Mouse (Mus musculus) NIH3T3 (cell line): Measurements from ENCODE around the gene Bpifb6.

ENCODE experiments used
- DNase-seq: peaks from one replicate; pipeline ENCODE4 v3.0.0-alpha.2; 2012; ENCODE audit warnings: low read depth

Gene Bpifb6

GRCm38 (mm10) chr2:153900088-153900487 lies at the start of gene Bpifb6:
Gene Bpifb6 (plus strand): TSS chr2:153900388.
- DNase-seq = no peak

DNA sequence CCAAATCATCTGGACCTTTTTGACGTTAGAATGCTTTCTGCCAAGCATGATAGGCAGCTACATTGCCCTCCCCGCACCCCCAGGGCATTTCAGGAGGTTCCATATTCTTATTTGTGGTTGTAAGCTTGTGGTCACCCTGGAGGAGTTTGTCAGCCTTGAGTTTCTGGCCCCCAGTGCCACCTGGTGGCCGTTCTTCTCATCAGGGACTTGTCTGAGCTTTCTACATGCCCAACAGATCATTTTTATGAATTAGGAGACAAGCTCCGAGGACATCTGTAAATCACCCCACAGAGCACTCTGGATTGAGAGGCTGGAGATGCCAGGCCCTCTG lies 49.2 kb upstream of the Bpifb6 start:
- DNase-seq = peak; percentile 72

GRCm38 (mm10) chr2:153853544-153853943 lies 46.6 kb upstream of the Bpifb6 start:
- no peak for DNase-seq

DNA sequence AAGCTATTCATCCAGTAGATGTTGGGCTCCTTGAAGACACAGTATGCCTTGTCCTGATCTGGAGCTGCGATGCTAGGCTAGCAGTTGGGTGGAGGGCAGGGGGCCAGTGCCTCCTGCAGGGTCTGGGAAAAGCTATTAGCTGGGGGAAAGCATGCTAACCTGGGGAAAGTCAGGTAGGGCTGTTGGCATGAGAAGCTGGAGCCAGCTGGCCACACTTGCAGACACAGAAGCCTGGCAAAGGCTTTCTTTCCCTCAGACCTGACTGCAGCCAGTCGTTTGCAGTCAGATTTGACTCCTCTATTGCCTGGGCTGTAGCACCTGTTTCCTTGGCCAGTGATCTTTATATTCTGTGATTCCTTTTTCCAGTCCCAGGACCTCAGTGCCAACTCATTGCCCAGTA lies 40.6 kb upstream of the Bpifb6 start:
- no peak for DNase-seq

DNA sequence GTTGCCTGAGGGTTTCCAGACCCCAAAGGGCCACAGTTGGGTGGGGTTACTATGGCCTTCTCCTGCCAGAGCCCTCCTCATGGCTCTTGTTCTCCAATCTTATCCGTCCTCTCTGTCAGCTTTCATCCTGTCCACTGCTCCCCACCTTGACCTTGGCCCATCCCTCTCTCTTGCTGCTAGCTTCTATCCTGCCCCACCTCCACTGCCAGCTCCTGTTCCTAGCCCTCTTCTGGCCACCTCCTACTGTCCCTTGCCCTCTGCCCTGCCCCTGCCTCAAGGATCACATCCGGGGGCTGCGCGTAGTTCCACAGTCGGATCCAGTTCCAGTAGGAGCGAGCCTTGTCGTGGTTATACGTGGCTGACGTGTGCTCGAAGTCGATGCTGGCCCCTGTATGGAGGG lies 39.9 kb upstream of the Bpifb6 start:
- no peak for DNase-seq

GRCm38 (mm10) chr2:153860715-153861114 lies 39.5 kb upstream of the Bpifb6 start:
- no peak for DNase-seq

GRCm38 (mm10) chr2:153861960-153862359 lies 38.2 kb upstream of the Bpifb6 start:
- DNase-seq = no peak

GRCm38 (mm10) chr2:153870984-153871383 lies 29.2 kb upstream of the Bpifb6 start, which contains the start of gene Sun5:
Gene Sun5 (minus strand): TSS chr2:153871084.
- DNase-seq = no peak

- DNase-seq = no peak
Observed at GRCm38 (mm10) chr2:153874745-153875144, 25.4 kb upstream of the Bpifb6 start, which contains the start of gene Bpifb2. Gene Bpifb2 (plus strand): TSS chr2:153875045.

GRCm38 (mm10) chr2:153899111-153899510 lies 1.1 kb upstream of the Bpifb6 start:
- no peak for DNase-seq

DNA sequence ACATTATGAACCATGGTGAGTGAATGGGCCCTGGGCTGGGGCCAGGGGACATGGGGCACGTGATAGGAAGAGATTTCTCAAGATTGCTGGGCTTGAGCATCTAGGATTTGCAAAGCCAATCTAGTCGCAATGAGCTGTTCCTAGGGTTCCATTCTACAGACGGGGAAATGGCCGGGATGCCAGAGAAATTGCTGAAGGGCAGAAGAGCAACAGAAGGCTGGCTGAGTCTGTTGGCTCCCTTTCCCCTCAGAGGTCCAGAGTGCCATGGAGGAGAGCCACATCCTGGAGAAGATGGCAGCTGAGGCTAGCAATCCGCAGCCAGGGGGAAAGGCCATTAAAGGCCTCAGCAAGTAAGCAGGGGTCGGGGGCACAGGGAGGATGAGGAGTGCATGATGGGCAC lies 2.5 kb downstream of the Bpifb6 start:
- DNase-seq = no peak

- DNase-seq = no peak
Observed at GRCm38 (mm10) chr2:153906626-153907025, 6.4 kb downstream of the Bpifb6 start.

GRCm38 (mm10) chr2:153914151-153914550 lies 14.0 kb downstream of the Bpifb6 start:
- DNase-seq = peak; percentile 7

DNA sequence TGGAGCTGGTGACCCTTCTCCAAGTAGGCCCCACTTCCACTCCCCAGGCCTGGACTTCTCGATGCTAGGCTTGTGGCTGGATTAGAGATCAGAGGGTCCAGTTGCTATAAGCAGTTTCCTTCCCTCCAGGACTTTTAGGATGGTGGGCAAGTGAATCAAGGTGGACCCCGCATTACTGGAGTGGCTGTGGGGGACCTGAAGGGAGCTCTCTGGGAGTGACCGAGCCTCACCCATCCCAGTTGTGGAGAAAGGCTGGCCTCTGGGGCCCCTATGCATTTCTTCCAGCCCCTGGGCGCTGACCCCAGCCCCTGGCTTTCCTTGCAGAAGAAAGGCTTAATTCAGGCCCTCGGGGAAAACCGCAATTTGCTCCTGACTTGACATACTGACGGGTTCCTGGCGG lies 17.7 kb downstream of the Bpifb6 start, which contains the start of gene Bpifb3:
TSS of gene Bpifb3 (plus strand) at position 301 of the 400 bp plus-strand sequence.
- DNase-seq = no peak

GRCm38 (mm10) chr2:153921246-153921645 lies 21.1 kb downstream of the Bpifb6 start:
- DNase-seq = no peak

GRCm38 (mm10) chr2:153929871-153930413 lies 29.8 kb downstream of the Bpifb6 start:
- peak; percentile 62 for DNase-seq

DNA sequence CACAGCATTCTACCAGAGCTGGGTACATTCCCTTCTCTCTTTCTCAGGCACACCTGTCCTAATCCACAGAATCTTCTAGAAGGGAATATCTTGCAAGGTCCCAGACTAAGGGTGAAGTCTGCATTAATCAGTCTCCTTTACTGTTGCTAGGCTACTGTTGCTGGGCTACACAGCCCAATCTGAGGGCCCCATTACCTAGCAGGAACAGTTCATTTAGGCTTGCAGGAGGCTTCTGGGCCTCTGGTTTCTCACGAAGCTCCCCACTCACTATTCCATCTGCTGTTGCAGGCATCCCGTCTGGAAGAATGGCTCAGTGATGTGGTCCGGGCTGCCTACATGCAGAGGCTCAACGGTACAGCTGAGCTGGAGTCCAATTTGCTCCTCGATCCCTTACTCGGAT lies 30.9 kb downstream of the Bpifb6 start:
- no peak for DNase-seq

GRCm38 (mm10) chr2:153933311-153933710 lies 33.1 kb downstream of the Bpifb6 start:
- DNase-seq = no peak

- DNase-seq = peak; percentile 4
Observed at GRCm38 (mm10) chr2:153935348-153935747, 35.2 kb downstream of the Bpifb6 start.

GRCm38 (mm10) chr2:153937843-153938242 lies 37.7 kb downstream of the Bpifb6 start, which contains the start of gene Bpifb4:
Gene Bpifb4 (plus strand): TSS chr2:153938212.
- DNase-seq = no peak

DNA sequence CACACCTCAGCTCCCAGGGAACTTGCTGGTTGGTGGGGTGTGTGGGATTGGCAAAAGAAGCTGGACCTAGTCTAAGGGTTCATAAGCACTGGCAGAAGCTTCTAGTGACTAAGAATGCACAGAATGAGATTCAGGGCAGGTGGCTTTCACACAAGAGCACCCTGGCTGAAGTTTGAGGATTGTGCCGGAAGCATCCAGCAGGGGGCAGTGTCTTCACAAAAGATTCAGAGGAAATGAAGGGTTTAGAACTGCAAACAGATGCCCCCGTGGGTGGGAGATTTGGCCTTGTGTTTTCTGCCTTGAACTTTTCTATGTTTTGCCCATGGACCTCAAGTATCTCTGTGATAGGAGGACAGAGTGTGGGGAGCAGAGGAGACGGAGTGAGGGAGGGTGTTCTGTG lies 43.3 kb downstream of the Bpifb6 start:
- peak; percentile 65 for DNase-seq

- no peak for DNase-seq
Observed at GRCm38 (mm10) chr2:153944567-153944966, 44.4 kb downstream of the Bpifb6 start.

GRCm38 (mm10) chr2:153952897-153953296 lies 52.7 kb downstream of the Bpifb6 start:
- peak; percentile 75 for DNase-seq

GRCm38 (mm10) chr2:153953836-153954235 lies 53.6 kb downstream of the Bpifb6 start:
- DNase-seq = peak; percentile 41
